Mouse (Mus musculus): Measurements from ENCODE around the gene Trpm6. TPM values are rescaled to one million over a fixed set of nuclear protein-coding genes. Genes with fewer than 3 reads are reported as not detected.

The Trpm6 gene
- polyA plus RNA-seq, 1 experiment from 2014 or later = 0.13 TPM

- no peaks in the 10 kb centered on the region for H3K27me3 ChIP-seq
- no peak overlapping the region for H3K4me2 ChIP-seq (replicated peaks)
- H3K9me3 ChIP-seq (replicated peaks) = no peaks in the 10 kb centered on the region
- H3K36me3 ChIP-seq = no peaks in the 10 kb centered on the region
- no peak for ATAC-seq (ENCODE audit: insufficient number of reproducible peaks, low FRiP score, low TSS enrichment, low read depth)
- H3K4me3 ChIP-seq (replicated peaks) = no peak overlapping the region
- H3K27ac ChIP-seq (replicated peaks) = no peak overlapping the region
- no peaks in the 10 kb centered on the region for H3K4me1 ChIP-seq
- 37% methylated on average over 7 of the region's 7 CpGs for WGBS
- no peak overlapping the region for H3K9ac ChIP-seq
Observed at GRCm38 (mm10) chr19:18731077-18731476, 18.7 kb upstream of the Trpm6 start.

GRCm38 (mm10) chr19:18735901-18736300, 13.9 kb upstream of the Trpm6 start:
- no peak overlapping the region for H3K4me3 ChIP-seq (replicated peaks)
- WGBS = 89% methylated on average over 4 of the region's 4 CpGs
- no peaks in the 10 kb centered on the region for H3K9me3 ChIP-seq (replicated peaks)
- ATAC-seq (ENCODE audit: insufficient number of reproducible peaks, low FRiP score, low TSS enrichment, low read depth) = no peak
- H3K4me1 ChIP-seq = no peaks in the 10 kb centered on the region
- H3K36me3 ChIP-seq = no peaks in the 10 kb centered on the region
- no peak overlapping the region for H3K9ac ChIP-seq
- no peak overlapping the region for H3K27ac ChIP-seq (replicated peaks)
- no peaks in the 10 kb centered on the region for H3K27me3 ChIP-seq
- H3K4me2 ChIP-seq (replicated peaks) = no peak overlapping the region

GRCm38 (mm10) chr19:18739146-18739545, 10.6 kb upstream of the Trpm6 start:
- Histone ChIP-seq H3K4me3 (replicated peaks) (no peak overlapping the region), H3K4me1 (no peaks in the 10 kb centered on the region), H3K36me3 (no peaks in the 10 kb centered on the region), H3K27me3 (no peaks in the 10 kb centered on the region), H3K9me3 (replicated peaks) (no peaks in the 10 kb centered on the region), H3K27ac (replicated peaks) (no peak overlapping the region), H3K9ac (no peak overlapping the region), H3K4me2 (replicated peaks) (no peak overlapping the region)
- ATAC-seq (ENCODE audit: insufficient number of reproducible peaks, low FRiP score, low TSS enrichment, low read depth) = no peak
- 85% methylated on average over 7 of the region's 7 CpGs for WGBS

GRCm38 (mm10) chr19:18743946-18744345, 5.8 kb upstream of the Trpm6 start:
- Histone ChIP-seq H3K36me3 (no peaks in the 10 kb centered on the region), H3K4me2 (replicated peaks) (no peak overlapping the region), H3K27ac (replicated peaks) (no peak overlapping the region), H3K4me3 (replicated peaks) (no peak overlapping the region), H3K4me1 (no peaks in the 10 kb centered on the region), H3K9ac (no peak overlapping the region), H3K27me3 (no peaks in the 10 kb centered on the region), H3K9me3 (replicated peaks) (no peaks in the 10 kb centered on the region)
- WGBS = 58% methylated on average over 5 of the region's 5 CpGs
- ATAC-seq (ENCODE audit: insufficient number of reproducible peaks, low FRiP score, low TSS enrichment, low read depth) = no peak; the same call in 1 of the 2 replicates

GRCm38 (mm10) chr19:18746576-18747340, 3.0 kb upstream of the Trpm6 start:
- H3K27ac ChIP-seq (replicated peaks) = no peak overlapping the region
- no peaks in the 10 kb centered on the region for H3K36me3 ChIP-seq
- H3K9ac ChIP-seq = no peak overlapping the region
- H3K4me1 ChIP-seq = peaks cover 7% of the 10 kb centered on the region; the same call in 1 of the 2 replicates
- no peak for ATAC-seq (ENCODE audit: insufficient number of reproducible peaks, low FRiP score, low TSS enrichment, low read depth)
- 78% methylated on average over 5 of the region's 5 CpGs for WGBS
- no peak overlapping the region for H3K4me3 ChIP-seq (replicated peaks)
- H3K27me3 ChIP-seq = no peaks in the 10 kb centered on the region
- no peaks in the 10 kb centered on the region for H3K9me3 ChIP-seq (replicated peaks)
- H3K4me2 ChIP-seq (replicated peaks) = no peak overlapping the region

- ATAC-seq (ENCODE audit: insufficient number of reproducible peaks, low FRiP score, low TSS enrichment, low read depth) = no peak
- WGBS = 92% methylated on average over 4 of the region's 4 CpGs
Observed at GRCm38 (mm10) chr19:18747379-18747778, 2.4 kb upstream of the Trpm6 start.

GRCm38 (mm10) chr19:18757191-18757590, 7.4 kb downstream of the Trpm6 start:
- no peak for ATAC-seq (ENCODE audit: insufficient number of reproducible peaks, low FRiP score, low TSS enrichment, low read depth)
- Histone ChIP-seq H3K9ac (no peak overlapping the region), H3K36me3 (no peaks in the 10 kb centered on the region), H3K27ac (replicated peaks) (no peak overlapping the region), H3K4me2 (replicated peaks) (no peak overlapping the region), H3K27me3 (no peaks in the 10 kb centered on the region), H3K9me3 (replicated peaks) (no peaks in the 10 kb centered on the region), H3K4me3 (replicated peaks) (no peak overlapping the region), H3K4me1 (no peaks in the 10 kb centered on the region)

More at GRCm38 (mm10) chr19:18747379-18747778, 2.4 kb upstream of the Trpm6 start:
- Histone ChIP-seq H3K4me3 (replicated peaks) (no peak overlapping the region), H3K9ac (no peak overlapping the region), H3K4me2 (replicated peaks) (no peak overlapping the region), H3K36me3 (no peaks in the 10 kb centered on the region), H3K9me3 (replicated peaks) (no peaks in the 10 kb centered on the region), H3K27ac (replicated peaks) (no peak overlapping the region), H3K27me3 (no peaks in the 10 kb centered on the region), H3K4me1 (peaks cover 7% of the 10 kb centered on the region; the same call in 1 of the 2 replicates)

- 44% methylated on average over 4 of the region's 4 CpGs for WGBS
- Histone ChIP-seq H3K27me3 (no peaks in the 10 kb centered on the region), H3K4me2 (replicated peaks) (no peak overlapping the region), H3K9me3 (replicated peaks) (no peaks in the 10 kb centered on the region), H3K27ac (replicated peaks) (no peak overlapping the region), H3K4me3 (replicated peaks) (no peak overlapping the region), H3K4me1 (no peaks in the 10 kb centered on the region), H3K36me3 (no peaks in the 10 kb centered on the region), H3K9ac (no peak overlapping the region)
- no peak for ATAC-seq (ENCODE audit: insufficient number of reproducible peaks, low FRiP score, low TSS enrichment, low read depth)
Observed at GRCm38 (mm10) chr19:18757706-18758105, 7.9 kb downstream of the Trpm6 start.

- no peaks in the 10 kb centered on the region for H3K4me1 ChIP-seq
- no peak for ATAC-seq (ENCODE audit: insufficient number of reproducible peaks, low FRiP score, low TSS enrichment, low read depth)
- no peak overlapping the region for H3K4me3 ChIP-seq (replicated peaks)
- H3K9ac ChIP-seq = no peak overlapping the region
- no peaks in the 10 kb centered on the region for H3K27me3 ChIP-seq
- H3K4me2 ChIP-seq (replicated peaks) = no peak overlapping the region
- no peaks in the 10 kb centered on the region for H3K9me3 ChIP-seq (replicated peaks)
- H3K36me3 ChIP-seq = no peaks in the 10 kb centered on the region
- no peak overlapping the region for H3K27ac ChIP-seq (replicated peaks)
- WGBS = 36% methylated on average over 6 of the region's 6 CpGs
Observed at GRCm38 (mm10) chr19:18758269-18758668, 8.5 kb downstream of the Trpm6 start.

- H3K9ac ChIP-seq = no peak overlapping the region
- no peak overlapping the region for H3K27ac ChIP-seq (replicated peaks)
- 39% methylated on average over 9 of the region's 9 CpGs for WGBS
- H3K9me3 ChIP-seq (replicated peaks) = no peaks in the 10 kb centered on the region
- H3K36me3 ChIP-seq = no peaks in the 10 kb centered on the region
- no peaks in the 10 kb centered on the region for H3K4me1 ChIP-seq
- ATAC-seq (ENCODE audit: insufficient number of reproducible peaks, low FRiP score, low TSS enrichment, low read depth) = no peak
- no peak overlapping the region for H3K4me3 ChIP-seq (replicated peaks)
- no peaks in the 10 kb centered on the region for H3K27me3 ChIP-seq
- no peak overlapping the region for H3K4me2 ChIP-seq (replicated peaks)
Observed at GRCm38 (mm10) chr19:18758916-18759315, 9.1 kb downstream of the Trpm6 start.

- Histone ChIP-seq H3K4me2 (replicated peaks) (no peak overlapping the region), H3K4me1 (no peaks in the 10 kb centered on the region), H3K4me3 (replicated peaks) (no peak overlapping the region), H3K9ac (no peak overlapping the region), H3K27ac (replicated peaks) (no peak overlapping the region), H3K36me3 (no peaks in the 10 kb centered on the region), H3K9me3 (replicated peaks) (no peaks in the 10 kb centered on the region), H3K27me3 (no peaks in the 10 kb centered on the region)
- ATAC-seq (ENCODE audit: insufficient number of reproducible peaks, low FRiP score, low TSS enrichment, low read depth) = no peak
- WGBS = 72% methylated on average over 5 of the region's 5 CpGs
Observed at GRCm38 (mm10) chr19:18766399-18766798, 16.6 kb downstream of the Trpm6 start.

- H3K36me3 ChIP-seq = no peaks in the 10 kb centered on the region
- no peaks in the 10 kb centered on the region for H3K27me3 ChIP-seq
- no peaks in the 10 kb centered on the region for H3K9me3 ChIP-seq (replicated peaks)
- H3K27ac ChIP-seq (replicated peaks) = no peak overlapping the region
- no peak for ATAC-seq (ENCODE audit: insufficient number of reproducible peaks, low FRiP score, low TSS enrichment, low read depth)
- H3K9ac ChIP-seq = no peak overlapping the region
- no peak overlapping the region for H3K4me2 ChIP-seq (replicated peaks)
- 43% methylated on average over 1 of the region's 1 CpGs for WGBS
- no peak overlapping the region for H3K4me3 ChIP-seq (replicated peaks)
- H3K4me1 ChIP-seq = no peaks in the 10 kb centered on the region
Observed at GRCm38 (mm10) chr19:18771048-18771447, 21.3 kb downstream of the Trpm6 start.
